Mouse (Mus musculus): Measurements from ENCODE around the gene Foxn3. TPM values are rescaled to one million over a fixed set of nuclear protein-coding genes. Genes with fewer than 3 reads are reported as not detected.

The Foxn3 gene
- total RNA-seq, 2 experiments from 2014 or later: 58.2 to 106 TPM

DNA sequence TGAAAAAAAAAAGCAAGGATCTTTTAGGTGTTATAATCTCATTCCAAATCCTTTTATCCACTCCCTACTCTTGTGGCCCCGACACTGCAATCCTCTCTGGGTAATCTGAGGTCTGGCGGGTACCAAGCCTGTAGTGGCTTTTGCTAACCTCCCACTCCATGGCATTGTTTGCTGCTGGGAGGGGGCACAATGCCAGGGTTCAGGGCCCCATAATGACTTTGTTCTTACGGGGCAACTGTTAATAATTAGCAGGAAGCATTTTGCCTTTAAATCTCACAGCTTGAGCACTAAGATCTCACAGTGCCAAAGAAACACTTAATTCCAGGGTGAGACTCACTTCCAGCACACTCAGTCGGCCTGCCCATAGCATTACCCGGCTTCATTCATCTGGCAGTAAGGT is 244.2 kb downstream of the Foxn3 start:
- no peak for ATAC-seq (replicated peaks; ENCODE audit: low FRiP score, poor library complexity, severe bottlenecking)

DNA sequence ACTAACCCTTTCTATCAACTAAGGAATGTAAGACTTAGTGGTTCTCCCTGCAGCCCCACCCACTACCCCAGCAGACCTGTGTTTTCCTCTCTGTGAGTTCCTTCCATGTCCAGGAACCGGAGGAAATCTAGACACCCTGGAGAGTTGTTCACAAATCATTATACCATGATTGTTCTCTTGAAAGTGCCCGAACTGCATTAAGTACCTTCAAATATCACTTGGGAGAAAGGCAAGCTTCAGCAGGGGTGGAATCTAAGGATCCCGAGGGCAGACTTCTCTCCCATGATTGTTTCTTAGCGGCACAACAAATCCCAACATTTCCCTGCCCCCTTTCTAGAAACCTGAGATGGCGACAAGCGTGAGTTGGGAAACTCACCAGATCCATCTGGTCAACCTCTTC is 247.5 kb downstream of the Foxn3 start:
- ATAC-seq (replicated peaks; ENCODE audit: low FRiP score, poor library complexity, severe bottlenecking): no peak

DNA sequence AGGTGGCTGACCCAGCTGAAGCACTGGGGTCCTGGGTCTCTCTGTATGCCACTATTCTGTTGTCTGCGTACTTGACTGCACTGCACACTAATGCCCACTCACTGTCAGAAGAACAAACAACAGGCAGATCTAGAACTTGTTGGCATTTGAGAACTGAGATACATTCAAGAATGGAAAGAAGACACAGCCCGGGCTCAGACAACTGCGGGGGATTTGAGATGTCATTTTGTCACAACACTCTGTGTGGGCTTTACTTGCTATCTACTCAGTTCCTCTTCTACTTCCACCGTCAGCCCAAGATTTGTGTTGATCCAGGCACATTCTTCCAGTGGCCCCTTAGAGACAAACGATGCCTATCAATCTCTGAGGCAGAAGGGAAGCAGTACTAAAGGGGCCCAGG is 248.6 kb downstream of the Foxn3 start:
- ATAC-seq (replicated peaks; ENCODE audit: low FRiP score, poor library complexity, severe bottlenecking): no peak

DNA sequence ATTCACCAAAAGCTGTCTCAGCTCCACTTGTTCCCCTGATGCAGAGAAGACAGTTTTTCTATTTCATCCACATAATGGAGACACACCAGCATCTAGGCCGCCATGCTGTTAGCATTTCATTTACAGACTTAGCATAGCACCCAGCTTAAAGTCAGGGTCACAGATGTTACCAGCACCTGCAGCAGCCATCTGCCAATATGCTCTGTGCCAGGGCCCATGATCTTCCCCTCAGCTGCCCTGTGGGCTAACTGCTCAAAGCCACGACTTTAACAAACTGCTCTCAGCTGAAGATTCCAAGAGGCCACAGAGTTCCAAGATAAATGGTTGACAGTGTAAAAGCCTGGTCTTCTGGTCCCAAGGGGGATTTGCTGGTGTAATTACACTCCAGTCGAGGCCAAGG is 252.1 kb downstream of the Foxn3 start:
- no peak for ATAC-seq (replicated peaks; ENCODE audit: low FRiP score, poor library complexity, severe bottlenecking)

DNA sequence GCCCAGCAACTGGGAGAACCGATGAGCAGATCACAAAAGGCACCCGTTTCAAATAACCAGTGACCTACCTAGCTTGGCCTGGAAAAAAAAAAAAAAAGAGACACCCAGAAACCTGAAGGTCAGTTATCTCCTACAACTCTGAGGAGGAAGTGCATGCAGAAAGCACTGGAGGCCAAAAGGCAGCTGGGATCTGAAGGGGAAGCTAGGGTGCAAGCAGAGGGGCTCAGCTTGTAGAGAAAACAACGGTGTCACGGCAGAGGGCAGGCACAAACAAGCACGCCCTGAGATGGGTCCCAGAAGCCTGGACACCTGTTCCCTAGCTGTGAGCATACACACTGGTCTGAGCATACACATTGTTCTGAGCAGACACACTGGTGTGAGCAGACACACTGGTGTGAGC is 253.4 kb downstream of the Foxn3 start:
- ATAC-seq (replicated peaks; ENCODE audit: low FRiP score, poor library complexity, severe bottlenecking): no peak

DNA sequence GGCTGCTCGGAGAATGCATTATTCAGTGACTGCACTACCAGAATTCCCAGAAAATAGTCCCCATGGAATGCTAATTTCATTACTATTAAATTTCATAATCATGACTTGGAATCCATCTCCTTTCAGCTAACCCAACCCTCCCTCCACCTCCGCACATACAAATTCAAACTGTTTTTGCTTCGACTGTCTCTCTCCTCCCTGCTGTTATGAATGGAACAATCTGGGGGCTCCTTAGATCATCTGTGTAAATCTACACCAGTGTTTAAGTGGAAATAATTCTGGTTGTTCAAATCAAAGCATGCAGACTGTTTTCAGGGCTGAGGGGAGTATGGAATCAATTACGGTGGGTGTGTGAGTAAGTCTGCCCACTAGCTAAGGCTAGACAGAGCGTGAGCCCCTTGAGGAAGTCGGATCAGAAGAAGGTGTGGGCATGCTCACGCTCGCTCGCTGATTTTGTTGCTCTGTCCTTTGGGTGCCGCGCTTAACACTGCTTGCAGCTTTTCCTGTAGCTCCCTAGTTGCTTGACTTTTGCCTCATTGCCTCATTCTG is 254.8 kb downstream of the Foxn3 start:
- no peak for ATAC-seq (replicated peaks; ENCODE audit: low FRiP score, poor library complexity, severe bottlenecking)

DNA sequence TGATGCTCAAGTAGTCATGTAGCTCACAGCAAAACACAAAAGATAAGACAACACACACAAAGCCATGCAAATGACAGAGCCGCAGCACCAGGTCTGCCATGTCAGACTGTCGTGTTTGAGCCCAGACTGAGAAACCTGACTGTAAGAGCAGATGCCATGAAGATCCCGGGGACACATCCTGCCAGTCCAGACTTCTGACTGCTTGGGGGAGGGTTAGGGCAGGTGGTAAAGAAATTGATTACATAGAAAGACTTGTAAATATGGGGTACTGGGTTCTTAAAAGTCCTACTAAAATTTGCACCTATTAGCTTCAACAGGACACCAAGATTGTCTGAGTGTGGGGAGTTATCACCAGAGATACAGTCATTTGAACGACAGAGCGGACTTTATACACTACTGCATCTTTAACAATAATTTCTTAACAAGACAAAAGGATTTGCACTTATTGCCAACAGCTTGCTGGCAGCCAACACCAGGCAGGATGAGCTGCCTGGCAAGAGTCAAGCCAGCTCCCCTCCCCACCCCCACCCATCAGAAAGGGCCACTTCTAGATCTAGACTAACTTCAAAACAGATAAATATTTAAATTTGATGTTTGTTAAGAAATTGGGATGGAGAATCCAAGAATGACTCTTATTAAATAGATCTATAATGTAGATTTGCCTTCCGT is 256.7 kb downstream of the Foxn3 start:
- ATAC-seq (replicated peaks; ENCODE audit: low FRiP score, poor library complexity, severe bottlenecking): no peak

DNA sequence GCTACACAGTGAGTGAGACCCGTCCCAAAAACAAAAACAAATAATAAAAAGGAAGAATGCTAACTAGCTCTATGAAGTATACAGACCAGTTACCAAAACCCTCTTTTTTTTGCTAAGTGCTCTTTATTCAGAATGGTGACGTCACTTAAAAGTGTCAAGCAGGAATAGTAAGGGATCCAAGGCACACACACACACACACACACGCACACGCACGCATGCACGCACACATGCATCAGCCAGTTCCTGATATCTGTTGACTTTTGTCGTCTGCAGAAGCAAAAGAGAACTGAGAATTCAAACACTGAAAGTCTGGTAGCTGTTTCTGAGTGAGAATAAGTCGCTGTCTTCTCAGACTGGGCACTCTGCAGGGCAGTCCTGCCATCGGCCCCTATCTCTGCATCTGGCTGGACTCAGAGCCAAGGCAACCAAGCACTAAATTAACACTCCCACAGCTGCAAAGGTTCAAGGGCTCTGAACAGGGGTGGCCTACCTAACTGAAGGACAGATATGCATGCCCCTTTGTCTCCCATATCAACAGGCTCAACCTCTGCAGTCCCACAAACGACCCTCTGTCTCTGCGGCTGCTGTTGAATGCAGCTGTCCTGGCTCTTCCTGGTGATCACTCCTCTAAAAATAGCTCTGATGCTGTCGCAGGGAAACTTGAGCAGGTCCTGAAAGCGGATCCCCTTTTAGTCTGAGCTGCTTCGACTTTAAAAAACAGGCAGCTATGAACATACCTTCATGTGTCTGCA is 257.4 kb downstream of the Foxn3 start:
- ATAC-seq (replicated peaks; ENCODE audit: low FRiP score, poor library complexity, severe bottlenecking): no peak

DNA sequence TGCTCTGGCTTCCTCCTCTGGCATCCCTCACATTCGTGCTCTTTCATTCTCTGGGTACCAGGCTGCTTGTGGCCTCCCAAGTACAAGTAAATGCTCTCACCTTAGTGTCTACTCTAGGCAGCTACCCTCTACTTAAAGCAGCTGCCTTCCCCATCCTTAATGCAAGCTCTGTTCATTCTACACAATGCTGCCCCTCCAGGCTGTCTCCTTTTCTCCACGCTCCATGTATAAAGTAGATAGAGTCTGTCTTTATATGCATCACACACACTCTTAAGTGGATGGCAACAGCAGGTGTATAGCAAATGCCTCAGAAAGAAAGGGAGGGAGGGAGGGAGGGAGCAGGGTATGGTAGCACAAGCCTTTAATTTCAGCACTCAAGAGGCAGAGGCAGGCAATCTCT is 258.1 kb downstream of the Foxn3 start:
- no peak for ATAC-seq (replicated peaks; ENCODE audit: low FRiP score, poor library complexity, severe bottlenecking)

DNA sequence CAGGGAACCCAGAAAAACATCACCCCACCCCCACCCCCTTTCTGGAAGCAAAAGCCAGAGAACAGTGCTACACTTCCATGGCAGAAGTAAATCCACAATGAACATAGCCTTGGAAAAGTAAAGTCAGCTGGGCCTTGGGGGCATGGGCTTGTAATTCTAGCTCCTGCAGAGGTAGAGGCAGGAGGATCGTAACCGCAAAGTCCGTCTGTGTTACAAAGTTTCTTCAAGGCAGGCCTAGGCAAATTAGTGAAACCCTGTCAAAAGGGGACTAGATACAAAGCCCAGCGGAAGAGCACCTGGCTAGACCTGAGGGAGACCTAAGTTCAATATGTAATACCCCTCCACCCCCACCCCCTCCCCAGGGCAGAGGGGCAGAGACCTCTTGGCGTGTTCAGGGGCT is 259.3 kb downstream of the Foxn3 start:
- ATAC-seq (replicated peaks; ENCODE audit: low FRiP score, poor library complexity, severe bottlenecking): no peak

DNA sequence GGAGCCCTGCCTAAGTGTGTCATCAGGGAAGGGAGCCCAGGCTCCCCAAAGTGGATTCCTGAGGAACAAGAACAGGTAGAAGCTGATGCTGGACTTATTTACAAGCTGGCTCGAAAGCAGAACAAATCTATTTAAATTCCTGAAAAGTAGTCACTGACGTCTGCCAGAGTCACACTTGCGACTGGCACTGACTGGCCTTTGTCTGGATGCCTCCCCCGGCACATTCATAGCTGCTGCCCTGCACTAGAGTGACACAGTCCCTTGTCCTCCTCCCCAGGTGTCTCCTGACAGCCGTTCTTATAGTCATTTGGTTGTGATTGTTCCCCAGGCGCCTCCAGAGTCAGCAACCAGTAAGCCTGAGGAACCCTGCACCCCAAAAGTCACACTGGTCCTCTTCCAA is 259.8 kb downstream of the Foxn3 start:
- ATAC-seq (replicated peaks; ENCODE audit: low FRiP score, poor library complexity, severe bottlenecking): no peak

DNA sequence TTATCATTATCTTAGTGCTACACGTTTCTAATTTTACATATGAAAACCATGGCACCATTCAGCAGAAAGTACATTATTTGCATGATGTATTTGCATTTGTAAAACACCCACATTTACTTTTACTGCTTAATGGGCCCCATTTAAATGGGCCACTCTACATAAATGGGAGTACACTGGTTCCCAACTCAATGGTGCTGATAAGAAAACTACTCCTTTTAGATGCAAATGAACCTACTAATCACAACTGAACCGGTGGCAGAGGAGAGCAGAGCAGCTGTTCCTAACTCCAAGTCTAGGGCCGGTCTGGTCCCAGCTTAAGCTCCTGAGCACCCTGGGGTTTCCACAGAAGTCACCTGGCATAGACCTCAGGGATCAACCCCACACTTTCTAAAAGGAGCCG is 263.5 kb downstream of the Foxn3 start:
- ATAC-seq (replicated peaks; ENCODE audit: low FRiP score, poor library complexity, severe bottlenecking): no peak

DNA sequence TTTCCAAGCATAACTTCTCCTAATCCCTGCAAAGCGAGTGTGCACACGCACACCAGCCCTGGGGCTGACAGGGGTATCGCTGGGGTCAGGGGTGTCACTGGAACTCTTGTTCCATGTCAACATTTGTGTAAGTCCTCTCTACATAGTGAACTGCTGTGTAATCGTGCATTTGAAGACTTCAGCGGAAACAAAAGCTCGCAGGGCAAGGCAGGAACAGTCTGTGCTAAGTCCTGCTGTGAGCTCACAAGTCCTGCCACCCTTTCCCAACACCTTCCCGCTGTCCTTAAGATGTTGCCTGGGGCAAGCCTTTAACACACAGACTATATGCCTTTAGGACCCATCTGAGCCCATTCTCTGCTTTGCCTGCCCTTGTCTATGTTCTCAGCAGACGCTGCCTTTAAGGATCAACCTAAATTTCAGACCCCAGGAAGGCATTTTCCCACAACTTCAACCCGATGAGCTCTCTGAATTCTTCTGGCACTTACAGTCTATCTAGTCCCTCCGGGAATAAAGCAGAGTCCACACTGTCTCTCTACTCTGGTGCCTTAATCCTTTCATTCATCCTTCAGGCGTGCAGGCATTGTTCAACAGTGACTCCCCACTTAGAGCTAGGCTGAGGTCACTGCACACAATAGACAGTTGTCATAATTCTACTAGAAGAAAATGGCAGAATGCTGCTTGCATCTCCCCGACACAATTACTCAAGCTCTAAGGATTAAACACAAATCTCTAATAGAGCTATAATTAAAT is 264.4 kb downstream of the Foxn3 start:
- no peak for ATAC-seq (replicated peaks; ENCODE audit: low FRiP score, poor library complexity, severe bottlenecking)

DNA sequence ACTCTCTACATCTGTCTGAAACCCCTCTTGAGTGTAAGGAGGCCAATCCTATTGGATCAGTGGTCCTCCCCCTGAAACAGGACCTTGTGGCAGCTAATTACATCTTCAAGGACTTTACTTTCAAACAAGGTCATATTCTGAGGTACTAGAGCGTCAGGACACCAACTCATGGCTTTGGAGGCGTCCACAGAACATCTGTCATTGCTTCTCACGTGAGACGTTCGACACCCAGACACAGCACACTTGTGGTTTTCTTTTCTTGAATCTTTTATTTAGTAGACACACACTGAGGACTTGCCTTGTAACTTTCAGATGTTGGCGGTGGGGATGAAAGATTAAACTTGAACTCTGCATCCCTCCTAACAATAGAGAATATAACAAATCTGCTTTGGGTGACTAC is 265.1 kb downstream of the Foxn3 start:
- no peak for ATAC-seq (replicated peaks; ENCODE audit: low FRiP score, poor library complexity, severe bottlenecking)

DNA sequence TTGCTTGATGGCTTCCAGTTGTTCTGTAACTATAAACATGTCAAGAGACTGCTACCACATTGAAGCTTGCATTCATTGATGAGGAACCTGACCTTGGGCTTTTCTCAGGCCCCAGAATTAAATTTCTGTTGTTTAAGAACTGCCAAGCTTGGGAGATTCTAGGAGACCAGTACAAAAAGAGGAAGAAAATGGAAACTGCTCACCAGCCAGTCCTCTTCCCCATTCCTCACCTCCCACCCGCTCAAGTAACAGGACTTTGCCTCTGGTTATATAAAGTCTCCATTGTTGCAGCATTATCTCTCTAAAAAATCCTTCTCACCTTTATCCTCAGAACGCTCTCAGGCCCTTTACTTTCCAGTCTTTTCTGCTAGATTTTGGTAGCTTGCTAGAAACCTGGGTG is 265.6 kb downstream of the Foxn3 start:
- ATAC-seq (replicated peaks; ENCODE audit: low FRiP score, poor library complexity, severe bottlenecking): no peak

DNA sequence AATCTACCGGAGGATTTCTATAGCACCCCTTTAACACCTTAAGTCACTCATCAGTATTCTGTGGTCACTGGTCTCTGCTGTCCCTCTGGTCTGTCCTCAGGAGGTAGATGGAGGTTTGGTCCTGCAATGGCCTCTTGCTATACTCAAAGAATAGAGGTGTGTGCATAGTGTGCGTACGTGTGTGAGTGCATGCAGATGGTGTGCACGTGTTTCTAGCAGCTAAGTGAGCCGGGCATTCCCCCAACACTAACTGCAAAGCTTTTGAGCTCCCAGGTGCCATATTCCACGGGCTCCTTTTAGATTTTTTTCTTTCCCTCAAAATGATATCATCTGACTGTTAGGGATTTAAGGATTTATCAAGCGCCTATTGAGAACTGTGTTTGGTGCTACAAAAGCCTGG is 269.9 kb downstream of the Foxn3 start:
- ATAC-seq (replicated peaks; ENCODE audit: low FRiP score, poor library complexity, severe bottlenecking): no peak

DNA sequence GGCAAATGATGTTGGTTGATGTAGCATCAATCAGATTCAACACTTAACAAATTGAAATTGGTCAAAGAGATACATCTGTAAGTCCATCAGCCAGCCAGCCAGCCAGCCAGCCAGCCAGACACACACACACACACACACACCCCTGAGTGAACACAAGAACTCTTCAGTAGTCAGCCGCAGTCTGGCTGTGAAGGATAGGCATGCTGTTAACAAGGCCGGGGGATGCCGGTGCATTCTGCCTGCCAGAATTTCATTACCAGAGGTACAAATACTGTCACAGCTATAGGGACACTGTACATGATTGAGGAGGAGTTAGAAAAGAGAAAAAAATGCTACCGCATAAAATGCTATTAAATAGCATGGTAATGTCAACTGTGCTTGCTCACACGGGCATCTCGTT is 271.2 kb downstream of the Foxn3 start:
- no peak for ATAC-seq (replicated peaks; ENCODE audit: low FRiP score, poor library complexity, severe bottlenecking)

DNA sequence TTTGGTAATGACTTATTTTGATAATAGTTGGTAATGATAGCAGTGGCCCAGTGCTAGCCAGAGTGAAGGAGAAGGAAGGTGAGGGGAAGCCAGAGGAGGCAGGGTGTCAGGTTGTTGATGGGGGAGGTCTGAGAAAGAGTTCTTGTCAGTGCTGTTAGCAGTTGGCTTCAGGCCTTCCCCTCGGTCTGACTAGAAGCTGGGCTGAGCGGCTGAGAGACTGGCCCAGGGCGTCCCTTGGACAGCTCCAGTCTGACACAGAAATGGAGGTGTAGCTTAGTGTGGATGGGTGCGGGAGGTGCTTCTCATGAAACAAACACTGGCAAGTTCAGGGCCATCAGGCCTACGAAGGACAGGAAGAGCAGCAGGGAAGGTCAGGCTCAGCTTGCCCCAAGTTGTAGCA is 276.3 kb downstream of the Foxn3 start:
- ATAC-seq (replicated peaks; ENCODE audit: low FRiP score, poor library complexity, severe bottlenecking): no peak

DNA sequence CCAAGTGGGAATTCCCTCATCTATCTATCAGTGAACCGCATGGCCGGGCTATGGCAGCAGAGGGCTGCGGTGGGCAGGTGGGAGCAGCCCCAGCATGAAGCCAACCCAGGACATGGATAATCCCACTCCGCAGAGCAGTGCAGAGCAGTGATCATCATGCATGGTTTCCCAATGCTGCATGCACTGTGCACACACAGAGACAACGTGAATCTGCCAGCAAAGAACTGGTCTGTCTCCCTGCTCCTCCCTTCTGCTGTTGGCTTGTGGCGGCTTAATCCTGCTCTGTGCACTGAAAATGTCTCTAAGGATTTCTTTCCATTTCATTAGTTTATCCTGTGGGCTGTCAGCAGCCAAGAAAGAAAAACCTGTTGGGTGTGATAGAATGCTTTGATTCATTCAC is 276.7 kb downstream of the Foxn3 start:
- ATAC-seq (replicated peaks; ENCODE audit: low FRiP score, poor library complexity, severe bottlenecking): no peak

DNA sequence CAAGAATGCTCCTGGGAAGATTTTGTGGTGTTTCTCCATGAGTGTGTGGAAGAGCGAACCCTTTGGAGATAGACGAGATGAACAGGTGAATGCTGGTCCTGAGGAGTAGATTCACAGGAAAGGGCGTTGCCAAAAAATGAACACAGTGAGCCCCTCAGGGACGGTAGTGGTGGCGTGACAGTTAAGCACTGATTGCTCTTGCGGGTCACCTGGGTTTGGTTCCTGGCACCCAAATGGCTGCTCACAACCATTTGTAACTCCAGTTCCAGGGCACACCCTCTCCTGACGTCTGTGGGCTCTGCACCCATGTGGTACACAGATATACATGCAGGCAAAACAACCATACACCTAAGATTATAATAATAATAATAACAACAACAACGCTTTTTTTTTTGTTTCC is 277.7 kb downstream of the Foxn3 start:
- ATAC-seq (replicated peaks; ENCODE audit: low FRiP score, poor library complexity, severe bottlenecking): no peak

DNA sequence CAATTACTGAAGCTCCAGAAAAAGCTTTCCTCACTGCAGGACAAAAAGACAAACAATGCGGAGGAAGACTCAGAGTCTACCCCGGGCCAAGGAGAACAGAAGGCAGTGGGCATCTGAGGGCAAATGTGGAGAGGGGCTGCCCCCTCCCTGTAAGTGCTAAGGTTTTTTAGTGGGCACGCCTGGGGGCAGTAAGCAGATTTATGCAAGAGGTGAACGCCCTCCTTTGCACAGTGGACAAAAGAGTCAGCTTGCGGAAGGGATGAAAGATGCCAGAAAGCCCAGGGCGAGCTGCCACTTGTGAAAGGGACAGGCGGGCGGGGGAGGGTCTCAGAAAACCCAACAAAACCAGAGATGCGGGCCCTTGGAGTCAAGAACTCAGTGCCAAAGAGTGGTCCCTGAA is 278.2 kb downstream of the Foxn3 start:
- no peak for ATAC-seq (replicated peaks; ENCODE audit: low FRiP score, poor library complexity, severe bottlenecking)
